Mouse (Mus musculus) brown adipose tissue, adult 24 weeks (tissue): ENCODE data around the gene Cct6b. TPM values are rescaled to one million over a fixed set of nuclear protein-coding genes. Genes with fewer than 3 reads are reported as not detected.
A peak's percentile ranks its signal among the peaks of the same experiment; 100 is the strongest.

Experiments used
- H3K27ac ChIP-seq: fragments of 200-500 bp; replicated peaks from 2 replicates; pipeline ENCODE4 v1.5.1; 2012; ENCODE audit warnings: low read depth, mild to moderate bottlenecking, low read length
- H3K4me1 ChIP-seq: fragments of 200-500 bp; 2 replicates; pipeline ENCODE4 v1.6.1; 2012; ENCODE audit warnings: low read length, mixed read lengths; ENCODE audit not compliant: control insufficient read depth, insufficient read depth, insufficient read length
- H3K4me3 ChIP-seq: fragments of 200-500 bp; 2 replicates; pipeline ENCODE4 v1.5.1; 2012; ENCODE audit warnings: low read depth, mild to moderate bottlenecking, low read length, moderate library complexity; ENCODE audit not compliant: insufficient read depth
- polyA plus RNA-seq: library from polyadenylated mRNA; stranded (reverse); fragments of >200 nt; gene quantifications from 2 replicates; pipeline ENCODE4 v1.2.4, GENCODE M21; 2012; ENCODE audit not compliant: missing spikeins, insufficient read depth, insufficient read length

Cct6b gene
- polyA plus RNA-seq, result 0.58 and 0.91 TPM in 2 replicates

DNA sequence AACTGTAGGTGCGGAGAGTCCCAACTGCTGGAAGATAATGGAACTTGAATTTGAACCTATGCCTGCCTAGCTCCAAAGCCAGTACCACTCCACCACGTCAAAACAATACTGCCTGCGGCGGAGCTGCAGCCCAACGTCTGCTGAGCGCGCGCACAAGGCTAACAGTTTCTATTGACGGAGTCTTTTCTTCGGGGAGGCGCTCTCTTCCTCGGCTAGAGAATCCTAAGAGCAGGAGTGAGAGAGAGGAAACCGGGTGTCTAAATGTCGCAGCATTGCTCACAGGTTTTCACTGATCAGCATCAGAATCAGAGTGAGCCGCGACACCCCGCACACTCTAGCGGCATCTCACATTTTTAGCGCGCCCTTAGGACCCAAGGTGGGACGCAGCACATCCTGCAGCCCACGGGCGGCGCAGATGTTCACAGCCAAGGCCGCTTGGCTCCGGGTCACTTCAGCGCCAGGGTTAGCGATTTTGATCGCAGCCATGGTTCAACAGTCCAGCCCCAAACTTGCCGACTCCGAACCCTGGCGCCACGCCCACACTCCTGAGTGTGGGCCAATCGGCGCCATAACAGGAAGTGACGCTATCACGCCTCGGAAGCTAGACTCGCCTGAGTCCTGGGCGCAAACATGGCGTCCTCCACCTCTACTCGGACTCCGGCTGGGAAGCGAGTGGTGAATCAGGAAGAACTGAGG lies at the start of gene Cct6b, which contains the start of gene Zfp830:
Cct6b (minus strand) TSS at position 580 of the 696 bp plus-strand sequence.
Zfp830 (plus strand) TSS at position 604 of the 696 bp plus-strand sequence.
- peak within 1 kb of the TSS; percentile 76 for H3K4me3 ChIP-seq
- peak within 1 kb of the TSS; percentile 81 for H3K27ac ChIP-seq
- H3K4me1 ChIP-seq, result peaks cover 5% of the 10 kb centered on the region; the same call in 1 of the 2 replicates

DNA sequence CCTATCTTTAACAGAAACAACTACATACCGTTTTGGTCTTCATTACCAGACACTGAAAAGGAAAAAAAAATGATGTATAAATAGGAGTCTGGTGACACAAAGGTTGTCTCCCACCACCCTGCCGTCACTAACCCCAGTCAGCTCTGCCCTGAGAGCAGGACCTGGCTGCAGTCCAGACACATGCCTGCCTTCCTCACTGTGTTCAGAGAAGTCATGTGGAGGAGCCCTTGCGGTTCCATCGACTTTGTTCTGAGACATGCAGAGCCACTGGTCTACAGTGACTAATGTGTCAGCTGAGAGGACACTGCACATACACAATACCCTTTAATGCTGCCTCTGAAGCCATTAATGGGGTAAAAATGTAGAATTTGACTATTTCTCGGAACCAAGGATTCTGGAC lies 44.4 kb upstream of the Cct6b start:
- Histone ChIP-seq H3K4me1 (no peaks in the 10 kb centered on the region), H3K4me3 (no peak overlapping the region), H3K27ac (no peak overlapping the region)

DNA sequence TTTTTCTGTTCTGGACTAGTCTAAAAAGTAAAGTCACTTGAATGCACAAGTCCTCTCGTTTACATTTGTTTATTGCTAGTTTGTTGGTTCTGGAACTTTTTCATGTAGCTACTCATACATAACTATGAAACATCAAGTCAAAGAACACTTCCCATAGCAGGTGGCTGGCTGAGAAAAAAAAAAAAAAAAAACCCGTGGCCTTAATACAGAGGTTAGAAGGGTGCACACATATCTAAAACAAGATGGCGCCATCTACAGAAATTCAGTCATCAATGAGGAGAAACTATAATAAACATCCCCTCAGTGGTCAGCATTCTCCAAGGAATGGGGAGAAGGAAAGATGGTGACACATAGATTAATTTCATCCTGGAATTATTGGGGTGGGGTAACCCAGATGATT lies 43.2 kb upstream of the Cct6b start:
- no peak overlapping the region for H3K27ac ChIP-seq
- H3K4me3 ChIP-seq, result no peak overlapping the region
- no peaks in the 10 kb centered on the region for H3K4me1 ChIP-seq

DNA sequence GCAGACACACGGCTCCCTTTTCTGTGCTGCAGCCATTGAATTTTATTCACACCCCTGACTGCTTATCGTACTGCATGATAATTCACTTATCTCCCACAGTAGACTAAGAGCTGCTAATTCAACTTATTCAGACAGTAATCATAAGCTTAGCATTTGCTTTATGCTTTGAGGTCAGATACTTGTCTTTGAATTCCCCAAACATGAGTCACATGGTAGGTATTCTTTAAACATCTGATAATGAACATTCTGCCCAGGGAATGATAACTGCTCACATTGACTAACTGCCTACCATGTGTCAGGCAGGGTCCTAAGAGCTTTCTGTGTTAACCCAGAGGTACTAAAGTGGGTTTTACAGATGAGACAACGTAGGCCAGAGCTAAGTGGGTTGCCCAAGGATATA lies 42.5 kb upstream of the Cct6b start:
- Histone ChIP-seq H3K27ac (no peak overlapping the region), H3K4me1 (no peaks in the 10 kb centered on the region), H3K4me3 (no peak overlapping the region)

DNA sequence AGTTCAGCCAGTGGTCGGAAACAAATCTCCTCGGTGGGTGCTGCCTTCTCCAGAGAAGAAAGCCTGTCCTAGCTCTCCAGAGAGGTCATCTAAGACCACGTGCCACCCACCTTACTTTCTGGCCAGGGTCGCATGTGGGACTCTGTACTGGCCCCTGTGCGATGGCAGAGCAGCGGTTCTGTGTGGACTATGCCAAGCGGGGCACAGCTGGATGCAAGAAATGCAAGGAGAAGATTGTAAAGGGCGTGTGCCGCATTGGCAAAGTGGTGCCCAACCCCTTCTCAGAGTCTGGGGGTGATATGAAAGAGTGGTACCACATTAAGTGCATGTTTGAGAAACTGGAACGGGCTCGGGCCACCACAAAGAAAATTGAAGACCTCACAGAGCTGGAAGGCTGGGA lies 19.3 kb upstream of the Cct6b start:
- Histone ChIP-seq H3K4me1 (peaks cover 4% of the 10 kb centered on the region; the same call in 1 of the 2 replicates), H3K4me3 (no peak overlapping the region), H3K27ac (no peak overlapping the region)

DNA sequence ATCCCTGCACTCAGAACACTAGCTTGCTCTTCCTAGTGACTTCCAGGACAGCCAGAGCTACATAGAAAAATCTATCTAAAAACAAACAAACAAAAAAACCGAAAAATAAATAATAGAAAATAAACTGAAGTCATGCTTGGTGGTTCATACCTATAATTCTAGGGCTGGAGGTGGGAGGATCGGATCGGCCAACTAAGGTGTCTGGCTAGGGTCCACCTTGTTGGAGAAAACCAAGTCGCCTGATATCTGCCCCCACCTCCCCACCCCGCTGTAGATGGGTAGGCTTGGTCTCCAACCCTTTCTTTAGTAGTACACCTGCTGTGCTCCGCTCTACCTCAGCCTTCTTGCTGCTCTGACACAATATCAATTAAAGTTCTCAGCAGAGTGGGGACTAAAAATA lies 18.1 kb upstream of the Cct6b start:
- H3K4me1 ChIP-seq, result peaks cover 4% of the 10 kb centered on the region; the same call in 1 of the 2 replicates
- peak overlapping the region; percentile 98 for H3K4me3 ChIP-seq
- H3K27ac ChIP-seq, result no peak overlapping the region

DNA sequence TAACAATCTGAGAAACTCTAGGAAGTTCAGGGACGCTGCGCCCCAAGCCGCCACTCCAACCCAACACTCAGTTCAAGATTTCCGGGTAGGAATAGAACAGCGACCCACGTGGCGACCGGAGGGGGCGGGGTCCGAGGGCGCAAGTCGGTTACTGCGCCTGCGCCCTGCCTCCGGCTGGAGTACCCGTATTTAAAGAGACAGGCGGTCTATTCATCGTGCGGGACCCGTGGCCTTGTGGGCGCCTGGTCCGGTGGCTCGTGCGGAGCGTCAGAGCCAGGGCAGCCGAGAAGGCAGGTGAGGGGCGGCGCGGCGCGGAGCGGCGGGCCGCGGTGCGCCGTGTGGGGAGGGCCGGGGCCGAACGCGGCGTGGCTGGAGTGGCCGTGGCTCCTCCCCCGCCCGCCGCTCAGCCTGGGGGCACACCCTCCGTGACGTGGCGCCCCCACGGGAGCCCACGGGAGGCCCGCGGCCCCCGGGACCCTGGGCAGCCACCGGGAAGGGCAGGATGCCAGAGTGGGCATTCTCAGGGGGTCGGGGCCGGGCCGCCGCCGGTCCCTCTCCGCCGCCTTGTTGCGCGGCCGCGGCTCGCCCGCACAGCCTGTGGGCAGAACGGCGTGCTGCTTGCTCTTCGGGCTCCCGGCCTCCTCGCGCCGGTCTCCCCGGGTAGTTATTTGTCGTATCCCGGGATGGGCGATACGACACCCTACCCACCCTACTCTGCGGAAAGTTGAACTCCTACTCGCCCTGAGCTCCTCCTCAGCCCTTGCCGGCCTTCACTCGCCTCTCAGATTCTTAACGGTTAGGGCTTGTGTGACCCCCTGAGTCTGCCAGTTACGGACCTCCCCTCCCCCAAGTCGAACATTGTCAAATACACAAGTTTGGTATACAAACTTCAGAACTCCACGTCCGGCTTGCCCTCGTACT lies 17.1 kb upstream of the Cct6b start, which contains the start of gene Lig3:
Lig3 (plus strand) TSS at position 126 of the 921 bp plus-strand sequence.
- peak within 1 kb of the TSS; percentile 98 for H3K4me3 ChIP-seq
- peak within 1 kb of the TSS; percentile 97 for H3K27ac ChIP-seq
- peaks cover 4% of the 10 kb centered on the region; the same call in 1 of the 2 replicates for H3K4me1 ChIP-seq

DNA sequence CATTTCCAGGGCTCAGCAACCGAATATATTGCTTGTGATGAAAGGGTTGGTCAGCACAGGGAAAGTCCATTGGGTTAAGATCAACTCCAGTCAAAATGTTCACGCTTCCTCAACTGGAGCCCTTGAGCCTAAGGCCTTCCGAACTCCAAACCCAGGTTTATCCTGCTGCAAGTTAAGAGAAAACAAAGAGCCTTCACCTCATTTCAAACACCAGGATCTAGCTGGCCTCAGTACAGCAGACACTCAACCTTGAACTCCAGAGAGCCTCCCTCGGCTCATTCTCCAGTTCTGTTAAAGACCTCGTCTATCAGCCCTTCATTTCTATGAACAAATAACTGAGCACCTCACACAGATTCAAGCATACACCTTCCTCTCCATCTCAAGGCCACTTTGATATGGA lies 16.0 kb upstream of the Cct6b start:
- no peak overlapping the region for H3K27ac ChIP-seq
- peak overlapping the region; percentile 98 for H3K4me3 ChIP-seq

DNA sequence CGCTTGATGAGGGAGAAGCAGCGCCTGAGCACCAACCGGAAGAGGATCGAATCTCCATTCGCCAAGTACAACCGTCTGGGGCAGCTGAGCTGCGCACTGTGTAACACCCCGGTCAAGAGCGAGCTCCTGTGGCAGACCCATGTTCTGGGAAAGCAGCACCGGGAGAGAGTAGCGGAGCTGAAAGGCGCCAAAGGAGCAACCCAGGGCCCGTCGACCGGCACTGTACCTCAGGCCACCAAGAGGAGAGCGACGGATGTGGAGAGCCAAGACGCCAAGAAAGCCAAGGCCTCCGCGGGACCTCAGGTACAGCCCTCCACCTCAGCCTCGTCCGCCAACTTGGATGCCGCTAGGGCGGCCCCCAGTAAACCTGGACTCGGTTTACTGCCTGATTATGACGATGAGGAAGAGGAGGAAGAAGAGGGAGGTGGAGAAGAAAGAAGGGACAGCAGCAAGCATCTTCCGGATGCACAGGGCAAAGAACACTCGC lies 360 bp upstream of the Cct6b start:
- peaks cover 5% of the 10 kb centered on the region; the same call in 1 of the 2 replicates for H3K4me1 ChIP-seq
- H3K4me3 ChIP-seq, result peak overlapping the region; percentile 76
- peak overlapping the region; percentile 81 for H3K27ac ChIP-seq

More for the DNA sequence above, 16.0 kb upstream of the Cct6b start:
- H3K4me1 ChIP-seq, result peaks cover 4% of the 10 kb centered on the region; the same call in 1 of the 2 replicates

DNA sequence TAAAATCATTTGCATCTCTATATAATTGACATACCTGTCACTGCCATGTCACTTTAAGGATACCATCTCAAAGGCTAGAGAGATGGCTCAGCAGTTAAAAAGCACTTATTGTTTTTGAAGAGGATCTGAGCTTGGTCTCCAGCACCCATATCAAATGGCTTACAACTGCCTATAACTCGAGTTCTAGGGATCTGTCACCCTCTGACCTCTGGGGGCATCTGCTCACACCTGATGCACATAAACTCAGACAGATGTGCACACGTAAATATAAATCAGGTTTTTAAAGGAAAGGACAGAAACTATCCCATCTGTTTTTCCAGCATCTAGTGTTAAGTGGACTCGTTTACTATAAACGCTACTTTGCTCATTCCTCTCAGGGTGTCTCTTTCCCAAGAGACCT lies 860 bp downstream of the Cct6b start:
- no peak overlapping the region; the same call in 1 of the 2 replicates for H3K27ac ChIP-seq
- peaks cover 5% of the 10 kb centered on the region; the same call in 1 of the 2 replicates for H3K4me1 ChIP-seq
- peak overlapping the region; percentile 76 for H3K4me3 ChIP-seq

DNA sequence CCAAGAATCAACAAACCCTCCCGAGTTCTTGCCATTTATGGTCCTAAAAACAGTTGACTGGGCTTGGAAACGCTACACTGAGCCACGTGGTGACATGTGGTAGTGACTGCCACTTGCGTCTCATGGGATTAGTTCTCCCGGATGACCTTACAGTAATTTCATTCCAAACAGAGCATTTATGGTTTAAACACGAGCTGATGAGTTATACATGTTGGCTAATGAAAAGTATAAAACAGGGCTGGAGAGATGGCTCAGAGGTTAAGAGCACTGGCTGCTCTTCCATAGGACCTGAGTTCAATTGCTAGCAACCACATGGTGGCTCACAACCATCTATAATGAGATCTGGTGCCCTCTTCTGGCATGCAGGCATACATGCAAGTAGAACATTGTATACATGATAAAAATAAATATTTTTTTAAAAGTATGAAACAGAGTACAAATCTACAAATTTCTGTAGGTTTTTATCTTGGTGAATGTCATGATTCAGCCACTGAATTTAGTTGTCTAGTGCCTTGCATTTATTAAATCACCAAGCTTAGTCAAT lies 1.8 kb downstream of the Cct6b start:
- Histone ChIP-seq H3K27ac (no peak overlapping the region), H3K4me1 (peaks cover 5% of the 10 kb centered on the region; the same call in 1 of the 2 replicates), H3K4me3 (no peak overlapping the region)

DNA sequence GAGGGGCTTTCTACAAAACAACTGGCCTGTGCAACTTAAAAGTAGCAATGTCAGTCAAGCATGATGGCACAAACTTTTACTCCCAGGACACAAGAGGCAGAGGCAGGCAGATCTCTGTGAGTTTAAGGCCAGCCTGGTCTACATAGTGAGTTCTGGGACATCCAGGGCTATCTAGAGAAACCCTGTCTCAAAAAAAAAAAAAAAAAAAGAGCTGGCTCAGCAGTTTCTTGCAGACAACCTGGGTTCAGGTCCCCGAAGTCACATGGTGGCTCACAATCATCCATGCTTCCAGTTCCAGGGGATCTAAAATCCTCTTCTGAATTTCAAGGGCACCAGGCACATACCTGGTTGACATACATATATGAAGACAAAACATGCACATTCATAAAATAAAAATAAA lies 8.2 kb downstream of the Cct6b start:
- H3K4me1 ChIP-seq, result no peaks in the 10 kb centered on the region
- no peak overlapping the region for H3K4me3 ChIP-seq
- H3K27ac ChIP-seq, result no peak overlapping the region

DNA sequence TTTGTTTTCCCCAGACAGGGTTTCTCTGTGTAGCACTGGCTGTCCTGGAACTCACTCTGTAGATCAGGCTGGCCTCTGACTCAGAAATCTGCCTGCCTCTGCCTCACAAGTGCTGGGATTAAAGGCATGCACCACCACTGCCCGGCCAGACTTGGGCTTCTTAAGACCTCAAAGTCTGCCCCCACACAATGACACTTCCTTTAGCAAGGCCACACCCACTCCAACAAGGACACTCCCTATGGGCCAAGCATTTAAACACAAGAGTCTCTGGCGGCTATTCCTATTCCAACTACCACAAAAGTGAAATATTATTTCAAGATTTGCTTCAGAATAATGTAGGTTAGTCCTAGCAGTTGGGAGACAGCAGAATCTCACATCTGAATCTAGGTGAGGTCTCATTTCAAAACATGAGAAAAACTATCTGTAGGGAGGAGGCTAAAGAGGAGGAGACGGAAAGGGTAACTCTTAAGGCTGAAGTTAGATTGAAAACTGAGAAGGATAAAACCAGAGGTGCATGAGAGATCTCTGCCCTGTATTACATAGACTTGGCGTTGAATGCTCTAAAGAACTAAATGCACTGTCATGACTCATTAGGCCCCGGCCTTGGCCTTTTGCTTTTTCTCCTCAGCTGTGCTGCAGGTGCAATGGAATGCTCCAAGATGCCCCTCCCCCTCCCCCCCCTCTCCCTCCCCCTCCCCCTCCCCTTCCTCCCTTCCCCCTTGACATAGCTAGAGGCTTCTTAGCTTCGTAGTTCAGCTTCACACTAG lies 11.6 kb downstream of the Cct6b start:
- Histone ChIP-seq H3K27ac (no peak overlapping the region), H3K4me1 (no peaks in the 10 kb centered on the region), H3K4me3 (no peak overlapping the region)

DNA sequence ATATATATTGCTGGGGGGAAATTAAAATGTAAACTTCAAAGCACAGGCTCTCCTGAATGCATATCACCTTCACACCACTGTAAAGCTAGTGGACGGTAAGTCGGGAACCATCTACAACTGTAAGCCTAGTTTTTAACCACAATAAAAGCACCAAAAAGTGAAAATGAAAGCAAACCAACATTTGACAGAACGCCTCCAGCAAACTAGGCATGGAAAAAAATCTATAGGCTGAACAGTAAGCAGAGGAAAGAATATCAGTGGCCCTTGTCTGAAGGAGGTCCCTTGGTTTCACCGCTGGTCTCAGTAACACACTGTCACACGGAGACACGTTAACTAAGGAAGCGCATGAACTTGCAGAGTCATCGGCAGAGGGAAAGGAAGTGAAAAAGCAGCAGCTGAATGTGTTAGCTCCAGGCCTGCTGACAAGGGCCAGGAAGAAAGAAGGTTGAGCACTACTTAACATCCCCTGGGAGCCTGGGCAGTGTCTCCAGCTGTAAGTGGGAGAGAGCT lies 17.2 kb downstream of the Cct6b start:
- H3K4me3 ChIP-seq, result peak overlapping the region; percentile 62
- H3K27ac ChIP-seq, result peak overlapping the region; percentile 73
- no peaks in the 10 kb centered on the region for H3K4me1 ChIP-seq
